Mouse (Mus musculus): Measurements from ENCODE around the gene Col3a1. TPM values are rescaled to one million over a fixed set of nuclear protein-coding genes. Genes with fewer than 3 reads are reported as not detected.

The Col3a1 gene
- polyA plus RNA-seq, 1 experiment from 2014 or later, result 183 TPM

- H3K9ac ChIP-seq (ENCODE audit: low read depth, low read length), result no peak overlapping the region
- 82% methylated on average over 2 of the region's 2 CpGs for WGBS
- no peak overlapping the region for H3K4me2 ChIP-seq (ENCODE audit: low read length)
- no peaks in the 10 kb centered on the region for H3K9me3 ChIP-seq (ENCODE audit: control insufficient read depth, low read length)
- H3K4me1 ChIP-seq (ENCODE audit: control insufficient read depth, insufficient read depth, low read depth, low read length), result no peaks in the 10 kb centered on the region
- ATAC-seq, result no peak
- H3K27ac ChIP-seq (ENCODE audit: low read depth, low read length), result no peak overlapping the region
- no peaks in the 10 kb centered on the region for H3K36me3 ChIP-seq (ENCODE audit: control insufficient read depth, insufficient read depth, low read length)
- no peaks in the 10 kb centered on the region for H3K27me3 ChIP-seq (replicated peaks; ENCODE audit: control insufficient read depth, insufficient read depth, low read length)
- H3K4me3 ChIP-seq (ENCODE audit: low read length), result no peak overlapping the region
Observed at GRCm38 (mm10) chr1:45359673-45360072, 48.3 kb downstream of the Col3a1 start.

- H3K27me3 ChIP-seq (replicated peaks; ENCODE audit: control insufficient read depth, insufficient read depth, low read length), result no peaks in the 10 kb centered on the region
- H3K4me3 ChIP-seq (ENCODE audit: low read length), result no peak overlapping the region
- H3K27ac ChIP-seq (ENCODE audit: low read depth, low read length), result no peak overlapping the region
- H3K9ac ChIP-seq (ENCODE audit: low read depth, low read length), result no peak overlapping the region
- no peaks in the 10 kb centered on the region for H3K4me1 ChIP-seq (ENCODE audit: control insufficient read depth, insufficient read depth, low read depth, low read length)
- WGBS, result 97% methylated on average over 2 of the region's 2 CpGs
- H3K9me3 ChIP-seq (ENCODE audit: control insufficient read depth, low read length), result 0 out of 2 replicates have a peak, but pooled peaks cover 2% of the 10 kb centered on the region
- H3K36me3 ChIP-seq (ENCODE audit: control insufficient read depth, insufficient read depth, low read length), result no peaks in the 10 kb centered on the region
- ATAC-seq, result no peak
- H3K4me2 ChIP-seq (ENCODE audit: low read length), result no peak overlapping the region
Observed at GRCm38 (mm10) chr1:45363274-45363673, 51.9 kb downstream of the Col3a1 start.

GRCm38 (mm10) chr1:45365427-45365826, 54.1 kb downstream of the Col3a1 start:
- ATAC-seq, result no peak
- 58% methylated on average over 1 of the region's 1 CpGs for WGBS
- no peak overlapping the region for H3K4me3 ChIP-seq (ENCODE audit: low read length)
- H3K27me3 ChIP-seq (replicated peaks; ENCODE audit: control insufficient read depth, insufficient read depth, low read length), result no peaks in the 10 kb centered on the region
- H3K27ac ChIP-seq (ENCODE audit: low read depth, low read length), result no peak overlapping the region
- no peaks in the 10 kb centered on the region for H3K36me3 ChIP-seq (ENCODE audit: control insufficient read depth, insufficient read depth, low read length)
- 0 out of 2 replicates have a peak, but pooled peaks cover 2% of the 10 kb centered on the region for H3K9me3 ChIP-seq (ENCODE audit: control insufficient read depth, low read length)
- H3K9ac ChIP-seq (ENCODE audit: low read depth, low read length), result no peak overlapping the region
- no peak overlapping the region for H3K4me2 ChIP-seq (ENCODE audit: low read length)
- H3K4me1 ChIP-seq (ENCODE audit: control insufficient read depth, insufficient read depth, low read depth, low read length), result no peaks in the 10 kb centered on the region

- H3K9ac ChIP-seq (ENCODE audit: low read depth, low read length), result no peak overlapping the region
- H3K4me1 ChIP-seq (ENCODE audit: control insufficient read depth, insufficient read depth, low read depth, low read length), result no peaks in the 10 kb centered on the region
- 84% methylated on average over 7 of the region's 7 CpGs for WGBS
- no peaks in the 10 kb centered on the region for H3K9me3 ChIP-seq (ENCODE audit: control insufficient read depth, low read length)
- H3K4me2 ChIP-seq (ENCODE audit: low read length), result no peak overlapping the region
- H3K4me3 ChIP-seq (ENCODE audit: low read length), result no peak overlapping the region
- no peak overlapping the region for H3K27ac ChIP-seq (ENCODE audit: low read depth, low read length)
- H3K27me3 ChIP-seq (replicated peaks; ENCODE audit: control insufficient read depth, insufficient read depth, low read length), result no peaks in the 10 kb centered on the region
- no peaks in the 10 kb centered on the region for H3K36me3 ChIP-seq (ENCODE audit: control insufficient read depth, insufficient read depth, low read length)
- no peak for ATAC-seq
Observed at GRCm38 (mm10) chr1:45379992-45380690, 68.8 kb downstream of the Col3a1 start.

GRCm38 (mm10) chr1:45381866-45382265, 70.5 kb downstream of the Col3a1 start:
- H3K9me3 ChIP-seq (ENCODE audit: control insufficient read depth, low read length), result no peaks in the 10 kb centered on the region
- H3K4me3 ChIP-seq (ENCODE audit: low read length), result no peak overlapping the region
- H3K36me3 ChIP-seq (ENCODE audit: control insufficient read depth, insufficient read depth, low read length), result no peaks in the 10 kb centered on the region
- no peak for ATAC-seq
- H3K4me2 ChIP-seq (ENCODE audit: low read length), result no peak overlapping the region
- H3K27me3 ChIP-seq (replicated peaks; ENCODE audit: control insufficient read depth, insufficient read depth, low read length), result no peaks in the 10 kb centered on the region
- no peaks in the 10 kb centered on the region for H3K4me1 ChIP-seq (ENCODE audit: control insufficient read depth, insufficient read depth, low read depth, low read length)
- WGBS, result 98% methylated on average over 2 of the region's 2 CpGs
- H3K27ac ChIP-seq (ENCODE audit: low read depth, low read length), result no peak overlapping the region
- no peak overlapping the region for H3K9ac ChIP-seq (ENCODE audit: low read depth, low read length)

Small RNA genes lying within 50 kb of the gene (microRNA-seq; reads per million reads assigned to microRNA genes)
- gene Gm47302, result not detected

Other genes starting within 250 kb of the Col3a1 start
- 9.3 and 16.5 TPM in 2 replicates for gene Col5a2, start 191.7 kb downstream of the Col3a1 start, polyA plus RNA-seq (2015; fragmentation: Nextera tagmentation; extraction: Ambion mirVana)